Mouse (Mus musculus) liver, postnatal 0 days (tissue): ENCODE data around the gene Anxa4.

ENCODE experiments used
- CTCF ChIP-seq: sonication (generic); IDR thresholded peaks from 2 replicates; pipeline ENCODE4 v1.5.1; 2016; ENCODE audit warnings: antibody characterized with exemption, low read depth
- EP300 ChIP-seq: IDR thresholded peaks from 2 replicates; pipeline ENCODE4 v1.6.1; 2016; ENCODE audit warnings: antibody characterized with exemption, low read depth, mild to moderate bottlenecking

DNA sequence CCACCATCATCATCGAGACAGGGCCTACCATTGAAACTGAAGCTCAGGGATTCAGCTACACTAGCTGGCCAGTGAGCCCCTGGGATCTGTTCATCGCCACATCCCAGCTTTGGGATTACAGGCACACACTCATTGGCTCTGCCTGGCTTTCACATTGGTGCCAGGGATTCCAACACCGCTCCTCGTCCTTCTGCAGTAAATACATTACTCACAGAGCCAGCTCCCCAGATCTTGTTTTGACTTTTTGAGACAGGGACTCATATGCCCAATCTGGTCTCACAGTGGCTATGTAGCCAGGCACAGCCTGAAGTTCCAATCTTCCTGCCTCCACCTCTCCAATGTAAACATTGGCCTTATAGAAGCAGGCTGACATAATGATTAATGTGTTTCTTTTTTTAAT is 57.1 kb downstream of the Anxa4 start:
- no peak for TF ChIP-seq CTCF
- TF ChIP-seq EP300: no peak
